Mouse (Mus musculus) cerebellum, postnatal 36 days (tissue): ENCODE results near the gene Vps26a.
"Not testable (repeated sequence)": the region's sequence is repeated elsewhere in the genome, so short reads cannot be mapped to it uniquely, and the experiment has no call there.

Experiments used
- DNase-seq, 2 experiments: peaks; one replicate each; pipeline ENCODE4 v3.0.0; 2021 to 2022; ENCODE audit warnings: mixed read lengths in 2 of 2

The Vps26a gene

GRCm38 (mm10) chr10:62500088-62500915, 13.7 kb upstream of the Vps26a start:
- DNase-seq: peak; percentile 34 to 57

- not testable (repeated sequence) for DNase-seq
These were observed 5.1 kb upstream of the Vps26a start for GRCm38 (mm10) chr10:62491681-62492080.

DNA sequence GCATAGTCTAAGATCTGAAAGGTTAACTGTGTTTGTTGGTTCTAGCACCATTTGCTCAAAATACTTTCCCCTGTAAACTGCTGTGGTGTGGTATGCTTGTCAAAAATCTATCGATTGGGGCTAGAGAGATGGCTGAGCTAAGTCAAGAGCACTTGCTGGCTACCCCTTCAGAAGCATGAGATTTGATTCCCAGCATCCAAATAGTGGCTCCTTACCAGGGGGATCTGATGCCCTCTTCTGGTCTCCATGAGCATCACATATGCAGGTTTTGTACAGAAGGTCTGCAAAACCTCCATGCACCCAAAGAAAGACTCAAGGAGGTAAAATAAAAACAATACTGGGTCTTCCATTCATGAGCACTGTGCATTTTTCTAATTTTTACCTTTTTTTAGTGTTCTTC, 1.7 kb upstream of the Vps26a start:
- peak; percentile 46 to 53 for DNase-seq

GRCm38 (mm10) chr10:62485878-62486582, 575 bp downstream of the Vps26a start:
- DNase-seq: no peak

- DNase-seq: no peak
These were observed 5.3 kb downstream of the Vps26a start for GRCm38 (mm10) chr10:62481108-62481852.

DNA sequence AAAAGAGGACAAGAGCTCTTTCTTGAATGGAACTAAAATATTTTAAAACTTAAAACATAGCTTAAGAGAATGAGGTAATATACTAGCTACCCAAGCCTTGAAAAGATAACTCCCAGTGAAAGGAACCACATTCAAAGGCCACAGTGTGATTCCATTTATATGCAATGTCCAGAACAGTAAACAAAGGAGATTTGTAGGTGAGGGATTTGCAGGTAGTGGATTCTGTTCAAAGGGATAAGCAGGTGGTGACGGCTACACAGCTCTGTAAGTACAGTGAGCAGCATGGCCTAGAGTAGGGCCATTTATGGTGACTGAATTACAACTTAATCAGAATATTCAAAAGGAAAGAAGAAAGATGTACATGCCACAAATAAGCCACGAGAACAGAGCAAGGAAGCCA, 9.6 kb downstream of the Vps26a start:
- DNase-seq: no peak

- DNase-seq: no peak
These were observed 11.7 kb downstream of the Vps26a start for GRCm38 (mm10) chr10:62474944-62475343.

GRCm38 (mm10) chr10:62471105-62471504, 15.5 kb downstream of the Vps26a start:
- no peak for DNase-seq

- no peak for DNase-seq
These were observed 16.9 kb downstream of the Vps26a start for GRCm38 (mm10) chr10:62469736-62470135.

- DNase-seq: no peak
These were observed 25.3 kb downstream of the Vps26a start for GRCm38 (mm10) chr10:62461321-62461720.

DNA sequence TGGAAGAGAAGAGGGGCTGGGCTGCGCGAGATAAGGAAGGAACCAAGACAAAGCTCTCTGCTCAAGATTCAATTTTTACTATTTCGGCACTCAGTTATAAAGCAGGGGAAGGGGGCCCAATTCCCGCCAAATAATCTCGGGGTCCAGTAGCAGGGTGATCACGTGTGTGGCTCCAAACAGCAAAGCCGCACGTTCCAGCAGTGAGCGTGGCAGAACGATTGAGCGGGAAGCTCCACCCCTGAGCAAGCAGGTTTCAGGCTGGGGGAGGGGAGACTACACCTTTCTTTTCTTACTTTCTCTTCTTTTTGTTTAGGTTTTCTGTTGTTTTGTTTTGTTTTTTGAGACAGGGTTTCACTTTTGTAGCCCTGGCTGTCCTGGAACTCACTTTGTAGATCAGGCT, 34.6 kb downstream of the Vps26a start:
- DNase-seq: not testable (repeated sequence)

DNA sequence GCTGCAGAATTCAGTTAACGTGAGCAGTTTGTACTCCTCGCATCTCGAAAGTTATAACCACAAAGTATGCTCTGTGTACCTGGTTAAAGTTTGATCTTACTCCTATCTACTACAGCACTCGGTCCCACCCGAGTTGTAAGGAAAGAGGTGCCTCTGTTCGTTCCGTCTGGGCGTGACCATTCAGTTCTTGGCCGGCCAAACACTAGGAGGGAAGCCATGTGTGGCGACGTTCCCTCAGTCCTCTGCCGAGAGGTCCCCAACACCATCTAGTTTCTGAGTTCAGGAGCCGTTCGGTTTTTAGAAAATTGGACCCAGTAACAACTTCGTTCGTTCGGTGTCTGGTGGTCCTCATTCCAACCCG, 36.3 kb downstream of the Vps26a start:
- DNase-seq: no peak

GRCm38 (mm10) chr10:62449364-62450279, 37.0 kb downstream of the Vps26a start, which contains the start of the genes 4930507D05Rik and Supv3l1:
4930507D05Rik (plus strand) TSS chr10:62449489.
Supv3l1 (minus strand) TSS chr10:62449738.
- peak; percentile 90 to 94 for DNase-seq

DNA sequence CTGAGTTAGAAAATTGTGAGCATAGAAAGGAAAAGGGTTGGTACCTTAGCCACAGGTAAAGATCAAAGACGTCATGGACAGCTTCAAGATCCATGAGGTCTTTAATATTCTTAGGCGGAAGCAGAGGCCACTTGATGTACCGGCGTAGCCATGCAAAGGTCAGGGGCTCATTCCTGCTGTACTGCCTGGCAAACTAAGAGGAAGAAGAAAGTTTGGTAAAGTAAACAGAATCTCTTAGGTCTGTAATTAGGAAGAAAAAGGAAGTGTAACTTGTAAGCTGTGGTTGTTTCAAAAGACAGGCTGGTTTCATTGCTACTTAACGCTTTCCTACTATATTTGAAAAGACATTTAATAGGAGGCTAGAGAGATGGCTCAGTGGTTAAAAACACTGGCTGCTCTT, 56.2 kb downstream of the Vps26a start:
- DNase-seq: no peak

GRCm38 (mm10) chr10:62425081-62425871, 61.3 kb downstream of the Vps26a start:
- no peak for DNase-seq

DNA sequence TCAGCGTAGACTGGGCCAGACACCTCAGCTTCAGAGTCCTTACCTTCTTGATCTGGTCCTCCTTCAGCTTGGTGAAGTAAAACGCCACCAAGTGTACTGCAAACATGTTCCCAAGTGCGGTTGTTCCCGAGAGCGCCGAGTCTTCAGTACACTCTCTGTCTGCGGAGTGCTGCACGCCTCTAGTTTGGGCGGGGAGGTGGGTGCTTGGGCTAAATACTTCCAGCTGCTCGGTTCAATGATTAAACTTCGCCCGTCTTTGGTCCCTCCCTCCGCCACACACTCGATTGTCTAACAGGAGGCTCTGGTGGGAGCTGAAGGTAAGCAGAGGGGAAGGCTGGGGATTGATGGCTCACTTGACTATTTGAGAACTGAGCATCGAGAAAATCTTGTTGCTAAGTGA, 64.3 kb downstream of the Vps26a start, which contains the start of gene Hkdc1:
TSS of gene Hkdc1 (minus strand) at position 237 of the 400 bp plus-strand sequence.
- DNase-seq: no peak

DNA sequence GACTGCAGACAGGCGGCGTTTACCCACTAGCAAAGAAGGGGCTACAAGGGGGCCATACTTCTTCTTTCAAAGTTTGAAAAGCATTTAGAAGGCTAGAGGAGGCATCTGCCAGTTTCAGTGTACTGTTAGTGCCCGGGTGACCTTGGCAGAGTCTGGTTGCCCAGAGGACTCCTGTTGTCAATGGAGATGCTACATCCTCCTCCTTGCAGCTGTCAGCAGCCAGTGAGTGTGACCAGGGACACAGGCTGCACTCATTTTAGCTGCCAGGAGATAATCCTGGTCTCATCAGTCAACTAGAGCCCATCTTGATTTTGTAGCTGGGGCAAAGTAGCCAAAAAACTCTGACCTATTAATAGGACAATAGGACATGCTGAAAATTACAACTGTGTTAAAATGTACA, 65.5 kb downstream of the Vps26a start:
- DNase-seq: no peak

- DNase-seq: no peak
These were observed 66.2 kb downstream of the Vps26a start for GRCm38 (mm10) chr10:62420399-62420798.

GRCm38 (mm10) chr10:62419422-62419821, 67.2 kb downstream of the Vps26a start:
- DNase-seq: no peak

GRCm38 (mm10) chr10:62418831-62419356, 67.7 kb downstream of the Vps26a start:
- no peak for DNase-seq

DNA sequence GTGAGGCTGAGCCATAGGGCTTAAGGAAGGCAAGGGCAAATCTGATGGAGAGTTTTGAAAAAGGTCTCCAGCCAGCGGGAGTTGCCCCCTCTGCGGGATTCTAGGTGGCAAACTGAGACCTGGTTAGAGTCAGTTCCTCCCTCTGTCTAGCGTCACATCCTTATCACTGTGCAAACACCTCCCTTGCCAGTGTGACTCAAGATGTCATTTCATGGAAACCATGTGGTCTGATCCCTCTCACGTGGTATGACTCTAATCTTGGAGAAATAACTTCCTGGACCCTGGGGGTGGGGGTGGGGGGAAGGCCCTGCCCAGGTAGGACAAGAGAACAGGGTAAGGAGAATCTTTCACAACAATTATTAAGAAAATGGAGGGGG, 73.0 kb downstream of the Vps26a start:
- no peak for DNase-seq
